Mouse (Mus musculus) liver, adult 2 months (tissue): ENCODE measurements around the gene Gna13.

Experiments used
- CTCF ChIP-seq: fragments of 200-500 bp; IDR thresholded peaks from 2 replicates; pipeline ENCODE4 v1.5.1; 2011; ENCODE audit warnings: low read depth, low read length, control low read depth
- POLR2A ChIP-seq: fragments of 200-500 bp; IDR thresholded peaks from 2 replicates; pipeline ENCODE4 v1.6.1; 2011; ENCODE audit warnings: low read length, control low read depth; ENCODE audit not compliant: insufficient read depth; ENCODE audit errors: extremely low read depth

GRCm38 (mm10) chr11:109329331-109329730 lies 33.3 kb upstream of the Gna13 start:
- TF ChIP-seq POLR2A (no peak), CTCF (no peak)
